Mouse (Mus musculus) embryonic facial prominence, embryonic 10.5 days (tissue): ENCODE results near the gene Lgals9. TPM values are rescaled to one million over a fixed set of nuclear protein-coding genes. Genes with fewer than 3 reads are reported as not detected.

Source experiments
- DNase-seq: peaks from one replicate; pipeline ENCODE4 v3.0.0-alpha.2; 2017; ENCODE audit warnings: low spot score
- H3K27ac ChIP-seq: fragments of 300-500 bp; sonication (generic); replicated peaks from 2 replicates; pipeline ENCODE4 v1.5.1; 2016; ENCODE audit warnings: mild to moderate bottlenecking
- H3K27me3 ChIP-seq: fragments of 300-500 bp; sonication (generic); replicated peaks from 2 replicates; pipeline ENCODE4 v1.6.1; 2016; ENCODE audit warnings: low read depth, mild to moderate bottlenecking; ENCODE audit not compliant: poor library complexity, severe bottlenecking
- H3K36me3 ChIP-seq: fragments of 300-500 bp; sonication (generic); replicated peaks from 2 replicates; pipeline ENCODE4 v1.6.1; 2016; ENCODE audit warnings: mild to moderate bottlenecking, moderate library complexity
- H3K4me1 ChIP-seq: fragments of 300-500 bp; sonication (generic); 2 replicates; pipeline ENCODE4 v1.6.1; 2016
- H3K4me3 ChIP-seq: fragments of 300-500 bp; sonication (generic); 2 replicates; pipeline ENCODE4 v1.5.1; 2016; ENCODE audit warnings: mild to moderate bottlenecking, moderate library complexity
- H3K9me3 ChIP-seq: fragments of 300-500 bp; sonication (generic); 2 replicates; pipeline ENCODE4 v1.6.1; 2016; ENCODE audit warnings: mild to moderate bottlenecking
- WGBS: fragments of 180-500 bp; shearing (Covaris S2); methylation state at CpG from one replicate; pipeline ENCODE4 v1.1.7; 2016; 5-methylcytosine and 5-hydroxymethylcytosine counted together
- polyA plus RNA-seq: library from polyadenylated mRNA; unstranded; fragments of >200 nt; fragmentation: Nextera tagmentation; extraction: Ambion mirVana; gene quantifications from 2 replicates; pipeline ENCODE4 v1.2.1, GENCODE M21; 2016

Gene Lgals9
- polyA plus RNA-seq, 1 experiment from 2014 or later, result 2.8 TPM

- Histone ChIP-seq H3K4me1 (peaks cover 12% of the 10 kb centered on the region), H3K36me3 (no peaks in the 10 kb centered on the region), H3K27me3 (no peaks in the 10 kb centered on the region), H3K27ac (no peak overlapping the region), H3K9me3 (no peaks in the 10 kb centered on the region), H3K4me3 (no peak overlapping the region)
- 23% methylated on average over 4 of the region's 4 CpGs for WGBS
- DNase-seq, result peak; percentile 41
Measured at GRCm38 (mm10) chr11:78967371-78967770, 17.4 kb downstream of the Lgals9 start.

GRCm38 (mm10) chr11:78961221-78961620 lies 23.5 kb downstream of the Lgals9 start:
- DNase-seq, result no peak
- Histone ChIP-seq H3K9me3 (no peaks in the 10 kb centered on the region), H3K27ac (no peak overlapping the region), H3K4me1 (no peaks in the 10 kb centered on the region; the same call in 1 of the 2 replicates), H3K27me3 (peaks cover 10% of the 10 kb centered on the region), H3K4me3 (no peak overlapping the region), H3K36me3 (no peaks in the 10 kb centered on the region)
- 85% methylated on average over 5 of the region's 5 CpGs for WGBS

GRCm38 (mm10) chr11:78959841-78960520 lies 24.8 kb downstream of the Lgals9 start:
- Histone ChIP-seq H3K27me3 (peaks cover 10% of the 10 kb centered on the region), H3K4me1 (no peaks in the 10 kb centered on the region; the same call in 1 of the 2 replicates), H3K9me3 (no peaks in the 10 kb centered on the region), H3K4me3 (no peak overlapping the region), H3K27ac (no peak overlapping the region), H3K36me3 (no peaks in the 10 kb centered on the region)
- DNase-seq, result no peak
- 69% methylated on average over 5 of the region's 5 CpGs for WGBS

GRCm38 (mm10) chr11:78959367-78959766 lies 25.4 kb downstream of the Lgals9 start:
- Histone ChIP-seq H3K27me3 (peaks cover 10% of the 10 kb centered on the region), H3K27ac (no peak overlapping the region), H3K9me3 (no peaks in the 10 kb centered on the region), H3K4me1 (no peaks in the 10 kb centered on the region; the same call in 1 of the 2 replicates), H3K4me3 (no peak overlapping the region), H3K36me3 (no peaks in the 10 kb centered on the region)
- DNase-seq, result no peak
- 72% methylated on average over 8 of the region's 8 CpGs for WGBS

GRCm38 (mm10) chr11:78956260-78956659 lies 28.5 kb downstream of the Lgals9 start:
- WGBS, result 11% methylated on average over 7 of the region's 7 CpGs

GRCm38 (mm10) chr11:78952467-78952866 lies 32.3 kb downstream of the Lgals9 start:
- Histone ChIP-seq H3K36me3 (no peaks in the 10 kb centered on the region), H3K4me1 (peaks cover 4% of the 10 kb centered on the region), H3K9me3 (no peaks in the 10 kb centered on the region), H3K27ac (no peak overlapping the region), H3K27me3 (peaks cover 31% of the 10 kb centered on the region), H3K4me3 (peak overlapping the region; percentile 29; the same call in 1 of the 2 replicates)
- peak; percentile 80 for DNase-seq
- WGBS, result 8% methylated on average over 17 of the region's 17 CpGs

More at GRCm38 (mm10) chr11:78956260-78956659, 28.5 kb downstream of the Lgals9 start:
- H3K27ac ChIP-seq, result no peak overlapping the region
- H3K4me1 ChIP-seq, result peaks cover 4% of the 10 kb centered on the region
- H3K9me3 ChIP-seq, result no peaks in the 10 kb centered on the region
- peak; percentile 77 for DNase-seq
- no peaks in the 10 kb centered on the region for H3K36me3 ChIP-seq
- H3K4me3 ChIP-seq, result no peak overlapping the region
- H3K27me3 ChIP-seq, result peaks cover 31% of the 10 kb centered on the region

GRCm38 (mm10) chr11:78950365-78950764 lies 34.4 kb downstream of the Lgals9 start:
- H3K4me3 ChIP-seq, result no peak overlapping the region
- WGBS, result 90% methylated on average over 8 of the region's 8 CpGs
- no peak for DNase-seq
- peaks cover 21% of the 10 kb centered on the region for H3K27me3 ChIP-seq
- H3K4me1 ChIP-seq, result peaks cover 4% of the 10 kb centered on the region
- no peak overlapping the region for H3K27ac ChIP-seq
- H3K9me3 ChIP-seq, result no peaks in the 10 kb centered on the region
- H3K36me3 ChIP-seq, result no peaks in the 10 kb centered on the region

- no peak for DNase-seq
- no peaks in the 10 kb centered on the region for H3K9me3 ChIP-seq
- no peaks in the 10 kb centered on the region for H3K36me3 ChIP-seq
- H3K27me3 ChIP-seq, result no peaks in the 10 kb centered on the region
- 94% methylated on average over 1 of the region's 1 CpGs for WGBS
- H3K4me3 ChIP-seq, result no peak overlapping the region
- no peak overlapping the region for H3K27ac ChIP-seq
- H3K4me1 ChIP-seq, result 0 out of 2 replicates have a peak, but pooled peaks cover 3% of the 10 kb centered on the region
Measured at GRCm38 (mm10) chr11:78943083-78943482, 41.7 kb downstream of the Lgals9 start.

GRCm38 (mm10) chr11:78935178-78935577 lies 49.6 kb downstream of the Lgals9 start:
- DNase-seq, result no peak
- no peak overlapping the region for H3K4me3 ChIP-seq
- no peaks in the 10 kb centered on the region for H3K27me3 ChIP-seq
- H3K4me1 ChIP-seq, result peaks cover 8% of the 10 kb centered on the region
- H3K9me3 ChIP-seq, result no peaks in the 10 kb centered on the region
- H3K27ac ChIP-seq, result 0 out of 2 replicates have a peak overlapping the region, but pooled peaks have one; percentile 24
- 86% methylated on average over 6 of the region's 6 CpGs for WGBS
- no peaks in the 10 kb centered on the region for H3K36me3 ChIP-seq

- H3K4me3 ChIP-seq, result no peak overlapping the region
- no peaks in the 10 kb centered on the region for H3K36me3 ChIP-seq
- no peaks in the 10 kb centered on the region for H3K27me3 ChIP-seq
- peaks cover 8% of the 10 kb centered on the region for H3K4me1 ChIP-seq
- no peaks in the 10 kb centered on the region for H3K9me3 ChIP-seq
- H3K27ac ChIP-seq, result peak overlapping the region; percentile 24; the same call in 1 of the 2 replicates
- WGBS, result 77% methylated on average over 4 of the region's 4 CpGs
- DNase-seq, result no peak
Measured at GRCm38 (mm10) chr11:78934727-78935126, 50.0 kb downstream of the Lgals9 start.

GRCm38 (mm10) chr11:78934307-78934706 lies 50.4 kb downstream of the Lgals9 start:
- Histone ChIP-seq H3K27me3 (no peaks in the 10 kb centered on the region), H3K4me3 (no peak overlapping the region), H3K27ac (0 out of 2 replicates have a peak overlapping the region, but pooled peaks have one; percentile 24), H3K36me3 (no peaks in the 10 kb centered on the region), H3K4me1 (peaks cover 8% of the 10 kb centered on the region), H3K9me3 (no peaks in the 10 kb centered on the region)
- 77% methylated on average over 7 of the region's 7 CpGs for WGBS
- no peak for DNase-seq

GRCm38 (mm10) chr11:78929345-78929744 lies 55.4 kb downstream of the Lgals9 start:
- H3K36me3 ChIP-seq, result no peaks in the 10 kb centered on the region
- no peaks in the 10 kb centered on the region for H3K9me3 ChIP-seq
- no peak overlapping the region for H3K27ac ChIP-seq
- H3K4me3 ChIP-seq, result no peak overlapping the region
- H3K27me3 ChIP-seq, result peaks cover 36% of the 10 kb centered on the region
- WGBS, result 95% methylated on average over 5 of the region's 5 CpGs
- H3K4me1 ChIP-seq, result peaks cover 21% of the 10 kb centered on the region
- no peak for DNase-seq

GRCm38 (mm10) chr11:78924916-78925315 lies 59.8 kb downstream of the Lgals9 start:
- under 1% methylated on average over 37 of the region's 37 CpGs for WGBS
- peaks cover 27% of the 10 kb centered on the region for H3K4me1 ChIP-seq
- peak; percentile 73 for DNase-seq
- H3K27me3 ChIP-seq, result peaks cover 72% of the 10 kb centered on the region
- H3K36me3 ChIP-seq, result no peaks in the 10 kb centered on the region
- H3K9me3 ChIP-seq, result no peaks in the 10 kb centered on the region
- H3K4me3 ChIP-seq, result peak overlapping the region; percentile 60
- H3K27ac ChIP-seq, result peak overlapping the region; percentile 48
